Mouse (Mus musculus): ENCODE data around the gene Isoc2a. TPM values are rescaled to one million over a fixed set of nuclear protein-coding genes. Genes with fewer than 3 reads are reported as not detected.
"Not testable (repeated sequence)": the region's sequence is repeated elsewhere in the genome, so short reads cannot be mapped to it uniquely, and the experiment has no call there.

The Isoc2a gene
- polyA plus RNA-seq, 1 experiment from 2014 or later = 0.53 TPM

DNA sequence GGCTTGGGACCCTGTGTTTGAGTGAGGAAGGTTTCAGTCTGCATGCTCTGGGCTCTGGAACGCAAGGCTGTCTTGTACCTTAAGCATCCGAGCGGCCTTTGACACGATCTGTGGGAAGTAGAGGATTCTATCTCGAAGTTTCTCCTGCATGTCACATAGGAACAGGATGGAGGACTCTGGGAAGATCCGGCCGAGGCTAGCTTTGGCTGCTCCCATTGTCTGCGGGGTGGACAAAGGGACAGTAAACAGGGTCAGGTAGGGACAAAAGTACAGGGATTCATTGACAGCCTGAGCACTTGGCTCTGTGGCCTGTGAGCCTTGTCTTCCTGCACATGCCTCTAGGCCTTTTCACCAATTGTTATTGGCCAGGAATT is 25.7 kb upstream of the Isoc2a start:
- Histone ChIP-seq H3K27me3 (replicated peaks; ENCODE audit: insufficient read depth, low read length) (no peaks in the 10 kb centered on the region), H3K4me1 (ENCODE audit: insufficient read depth, low read depth, low read length) (no peaks in the 10 kb centered on the region), H3K9ac (replicated peaks; ENCODE audit: low read depth) (no peak overlapping the region), H3K27ac (ENCODE audit: low read length) (no peak overlapping the region), H3K4me3 (ENCODE audit: low read depth, low read length) (no peak overlapping the region), H3K9me3 (ENCODE audit: low read length) (no peaks in the 10 kb centered on the region), H3K4me2 (replicated peaks; ENCODE audit: low read depth, low read length) (no peak overlapping the region), H3K36me3 (ENCODE audit: insufficient read depth, low read length) (no peaks in the 10 kb centered on the region)
- 69% methylated on average over 8 of the region's 8 CpGs for WGBS
- no peak for TF ChIP-seq EP300 (IDR thresholded peaks at IDR 0.05)
- no peak for TF ChIP-seq CTCF (IDR thresholded peaks at IDR 0.05)
- no peak for DNase-seq (ENCODE audit: low spot score)
- ATAC-seq = no peak

DNA sequence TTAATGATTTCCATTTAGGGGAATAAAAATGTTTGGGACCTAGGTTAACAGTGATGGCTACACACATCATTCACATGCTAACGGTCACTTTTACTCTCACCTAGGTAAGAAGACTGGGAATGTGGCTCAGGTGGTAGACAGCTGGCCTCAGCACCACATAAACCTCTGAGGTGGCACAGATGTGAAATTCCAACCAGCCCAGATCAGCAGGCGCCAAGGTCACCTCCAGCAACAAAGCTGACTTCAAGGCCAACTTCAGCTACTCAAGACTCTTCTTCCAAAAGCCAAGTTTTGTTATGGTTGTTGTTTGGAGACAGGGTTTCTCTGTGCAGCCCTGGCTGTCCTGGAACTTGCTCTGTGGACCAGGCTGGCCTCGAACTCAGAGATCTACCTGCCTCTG is 23.3 kb upstream of the Isoc2a start:
- Histone ChIP-seq H3K9ac (replicated peaks; ENCODE audit: low read depth) (no peak overlapping the region), H3K4me1 (ENCODE audit: insufficient read depth, low read depth, low read length) (no peaks in the 10 kb centered on the region), H3K4me2 (replicated peaks; ENCODE audit: low read depth, low read length) (no peak overlapping the region), H3K9me3 (ENCODE audit: low read length) (no peaks in the 10 kb centered on the region), H3K4me3 (ENCODE audit: low read depth, low read length) (no peak overlapping the region), H3K27me3 (replicated peaks; ENCODE audit: insufficient read depth, low read length) (no peaks in the 10 kb centered on the region), H3K27ac (ENCODE audit: low read length) (no peak overlapping the region), H3K36me3 (ENCODE audit: insufficient read depth, low read length) (no peaks in the 10 kb centered on the region)
- no peak for TF ChIP-seq EP300 (IDR thresholded peaks at IDR 0.05)
- DNase-seq (ENCODE audit: low spot score) (no peak), ATAC-seq (no peak)
- 67% methylated on average over 3 of the region's 3 CpGs for WGBS

DNA sequence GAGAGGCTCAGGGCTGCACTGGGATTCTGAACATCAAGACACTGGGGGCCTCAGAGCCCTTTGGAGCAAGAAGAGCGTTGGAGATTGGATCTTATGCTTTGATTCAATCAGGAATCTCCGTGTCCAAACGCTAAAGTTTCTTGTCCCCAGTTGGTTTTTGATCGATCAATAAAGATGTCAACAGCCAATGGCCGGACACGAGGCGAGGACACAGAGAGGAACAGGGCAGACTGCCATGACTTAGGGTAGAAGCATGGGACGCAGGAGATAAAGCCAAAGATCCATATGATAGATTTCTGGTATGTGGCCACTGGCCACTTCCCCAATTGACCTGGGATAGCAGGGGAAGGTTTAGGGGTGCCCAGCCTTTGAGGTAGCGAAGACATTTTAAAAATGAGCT is 20.4 kb upstream of the Isoc2a start:
- Histone ChIP-seq H3K4me3 (ENCODE audit: low read depth, low read length) (no peak overlapping the region), H3K9me3 (ENCODE audit: low read length) (no peaks in the 10 kb centered on the region), H3K27me3 (replicated peaks; ENCODE audit: insufficient read depth, low read length) (no peaks in the 10 kb centered on the region), H3K4me2 (replicated peaks; ENCODE audit: low read depth, low read length) (no peak overlapping the region), H3K4me1 (ENCODE audit: insufficient read depth, low read depth, low read length) (no peaks in the 10 kb centered on the region), H3K9ac (replicated peaks; ENCODE audit: low read depth) (no peak overlapping the region), H3K36me3 (ENCODE audit: insufficient read depth, low read length) (no peaks in the 10 kb centered on the region), H3K27ac (ENCODE audit: low read length) (no peak overlapping the region)
- no peak for TF ChIP-seq CTCF (IDR thresholded peaks at IDR 0.05)
- TF ChIP-seq EP300 (IDR thresholded peaks at IDR 0.05) = no peak
- WGBS = 85% methylated on average over 9 of the region's 9 CpGs
- DNase-seq (ENCODE audit: low spot score) = no peak
- no peak for ATAC-seq

DNA sequence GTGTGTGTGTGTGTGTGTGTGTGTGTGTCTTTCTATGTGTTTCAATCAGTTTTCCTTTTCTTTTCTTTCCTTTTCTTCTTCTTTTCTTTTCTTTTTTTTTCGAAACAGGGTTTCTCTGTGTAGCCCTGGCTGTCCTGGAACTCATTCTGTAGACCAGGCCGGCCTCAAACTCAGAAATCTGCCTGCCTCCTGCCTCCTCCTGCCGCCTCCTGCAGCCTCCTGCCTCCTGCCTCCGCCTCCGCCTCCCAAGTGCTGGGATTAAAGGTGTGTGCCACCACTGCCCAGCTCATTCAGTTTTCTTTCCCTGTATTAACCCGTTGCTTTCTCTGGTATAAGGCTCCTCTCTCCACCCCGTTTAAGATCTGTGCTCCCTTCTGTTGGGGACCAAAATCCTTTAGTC is 19.6 kb upstream of the Isoc2a start:
- no peak for ATAC-seq
- no peak overlapping the region for H3K9ac ChIP-seq (replicated peaks; ENCODE audit: low read depth)
- no peaks in the 10 kb centered on the region for H3K36me3 ChIP-seq (ENCODE audit: insufficient read depth, low read length)
- 55% methylated on average over 7 of the region's 7 CpGs for WGBS
- H3K27me3 ChIP-seq (replicated peaks; ENCODE audit: insufficient read depth, low read length) = no peaks in the 10 kb centered on the region
- DNase-seq (ENCODE audit: low spot score) = no peak
- no peaks in the 10 kb centered on the region for H3K9me3 ChIP-seq (ENCODE audit: low read length)
- no peaks in the 10 kb centered on the region for H3K4me1 ChIP-seq (ENCODE audit: insufficient read depth, low read depth, low read length)
- no peak overlapping the region for H3K4me2 ChIP-seq (replicated peaks; ENCODE audit: low read depth, low read length)
- no peak overlapping the region for H3K4me3 ChIP-seq (ENCODE audit: low read depth, low read length)
- no peak overlapping the region for H3K27ac ChIP-seq (ENCODE audit: low read length)
- TF ChIP-seq EP300 (IDR thresholded peaks at IDR 0.05) (no peak), CTCF (IDR thresholded peaks at IDR 0.05) (no peak)

DNA sequence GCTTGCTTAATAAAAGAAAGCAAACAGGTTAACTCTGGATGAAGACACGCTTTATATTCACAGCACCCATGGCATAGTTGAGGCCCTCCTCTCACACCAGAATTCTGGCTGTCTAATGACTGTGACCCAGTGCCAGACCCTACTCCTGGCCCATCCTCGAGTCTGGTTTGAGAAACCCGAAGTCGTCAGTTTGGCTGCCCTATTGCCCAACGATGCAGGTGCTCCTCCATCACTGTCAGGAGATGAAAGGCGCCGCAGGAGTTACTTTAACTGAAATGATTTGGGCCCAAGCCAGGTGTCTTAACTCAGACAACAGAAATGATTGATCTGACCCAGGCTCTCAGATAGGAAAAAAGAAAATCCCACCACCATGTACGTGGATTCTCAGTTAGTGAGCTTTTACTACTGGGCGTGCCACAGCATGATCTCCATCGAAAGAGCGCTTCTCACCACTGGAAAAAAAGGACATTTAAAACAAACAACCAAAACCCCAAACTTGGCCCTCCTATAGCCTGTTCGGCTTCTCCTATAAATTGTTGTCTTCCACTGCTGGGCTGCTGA is 17.5 kb upstream of the Isoc2a start:
- H3K4me3 ChIP-seq (ENCODE audit: low read depth, low read length) = no peak overlapping the region
- TF ChIP-seq EP300 (IDR thresholded peaks at IDR 0.05) (no peak), CTCF (IDR thresholded peaks at IDR 0.05) (no peak)
- 38% methylated on average over 12 of the region's 12 CpGs for WGBS
- DNase-seq (ENCODE audit: low spot score) = no peak
- no peaks in the 10 kb centered on the region for H3K9me3 ChIP-seq (ENCODE audit: low read length)
- no peak overlapping the region for H3K4me2 ChIP-seq (replicated peaks; ENCODE audit: low read depth, low read length)
- H3K4me1 ChIP-seq (ENCODE audit: insufficient read depth, low read depth, low read length) = peaks cover 6% of the 10 kb centered on the region; the same call in 1 of the 2 replicates
- no peak overlapping the region for H3K9ac ChIP-seq (replicated peaks; ENCODE audit: low read depth)
- H3K27me3 ChIP-seq (replicated peaks; ENCODE audit: insufficient read depth, low read length) = no peaks in the 10 kb centered on the region
- H3K36me3 ChIP-seq (ENCODE audit: insufficient read depth, low read length) = no peaks in the 10 kb centered on the region
- no peak overlapping the region for H3K27ac ChIP-seq (ENCODE audit: low read length)
- ATAC-seq = no peak

DNA sequence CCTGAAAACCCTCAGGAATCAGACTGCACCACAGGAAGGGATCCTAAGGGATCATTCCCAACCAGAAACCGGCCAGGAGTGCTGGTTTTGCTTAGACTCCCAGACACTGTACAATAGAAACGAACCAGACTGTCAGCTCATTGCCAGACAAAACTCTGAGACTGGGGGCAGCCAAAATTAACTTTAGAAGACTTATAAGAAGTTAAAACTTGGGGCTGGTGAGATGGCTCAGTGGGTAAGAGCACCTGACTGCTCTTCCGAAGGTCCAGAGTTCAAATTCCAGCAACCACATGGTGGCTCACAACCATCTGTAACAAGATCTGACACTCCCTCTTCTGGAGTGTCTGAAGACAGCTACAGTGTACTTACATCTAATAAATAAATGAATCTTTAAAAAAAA is 16.0 kb upstream of the Isoc2a start:
- not testable (repeated sequence) for H3K9me3 ChIP-seq (ENCODE audit: low read length); H3K36me3 ChIP-seq (ENCODE audit: insufficient read depth, low read length); H3K27me3 ChIP-seq (replicated peaks; ENCODE audit: insufficient read depth, low read length); H3K9ac ChIP-seq (replicated peaks; ENCODE audit: low read depth); ATAC-seq; H3K27ac ChIP-seq (ENCODE audit: low read length); H3K4me2 ChIP-seq (replicated peaks; ENCODE audit: low read depth, low read length); DNase-seq (ENCODE audit: low spot score); H3K4me3 ChIP-seq (ENCODE audit: low read depth, low read length); H3K4me1 ChIP-seq (ENCODE audit: insufficient read depth, low read depth, low read length)
- WGBS = 68% methylated on average over 3 of the region's 3 CpGs

DNA sequence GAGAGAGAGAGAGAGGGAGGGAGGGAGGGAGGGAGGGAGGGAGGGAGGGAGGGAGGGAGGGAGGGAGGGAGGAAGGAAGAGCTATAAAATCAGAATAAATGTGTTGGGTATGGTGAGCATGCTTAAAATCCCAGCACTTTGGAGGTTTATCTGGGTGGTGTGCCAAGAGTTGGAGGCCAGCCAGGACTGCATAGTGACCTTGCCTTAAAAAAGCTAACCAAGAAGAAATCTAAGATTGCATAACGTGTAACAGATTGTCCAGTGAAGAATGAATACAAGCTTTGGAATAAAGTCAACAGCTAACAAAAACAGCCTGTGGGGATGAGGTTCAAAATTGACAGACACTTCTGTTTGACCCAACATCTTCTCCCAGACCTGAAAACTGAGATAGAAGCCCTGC is 13.9 kb upstream of the Isoc2a start:
- no peak overlapping the region for H3K9ac ChIP-seq (replicated peaks; ENCODE audit: low read depth)
- no peak overlapping the region for H3K4me3 ChIP-seq (ENCODE audit: low read depth, low read length)
- no peaks in the 10 kb centered on the region for H3K9me3 ChIP-seq (ENCODE audit: low read length)
- H3K36me3 ChIP-seq (ENCODE audit: insufficient read depth, low read length) = no peaks in the 10 kb centered on the region
- no peaks in the 10 kb centered on the region for H3K27me3 ChIP-seq (replicated peaks; ENCODE audit: insufficient read depth, low read length)
- no peak overlapping the region for H3K4me2 ChIP-seq (replicated peaks; ENCODE audit: low read depth, low read length)
- DNase-seq (ENCODE audit: low spot score) (peak; percentile 93), ATAC-seq (no peak)
- 13% methylated on average over 1 of the region's 1 CpGs for WGBS
- peaks cover 9% of the 10 kb centered on the region for H3K4me1 ChIP-seq (ENCODE audit: insufficient read depth, low read depth, low read length)
- TF ChIP-seq CTCF (IDR thresholded peaks at IDR 0.05) = no peak
- TF ChIP-seq EP300 (IDR thresholded peaks at IDR 0.05) = no peak
- H3K27ac ChIP-seq (ENCODE audit: low read length) = peak overlapping the region; percentile 72

All from lung, postnatal 0 days (tissue).